Mouse (Mus musculus) lung, adult 2 months (tissue): ENCODE data around the gene Nubp1.

Source experiments
- CTCF ChIP-seq: fragments of 200-500 bp; IDR thresholded peaks from 2 replicates; pipeline ENCODE4 v1.5.1; 2011; ENCODE audit warnings: mild to moderate bottlenecking, low read length, control low read depth; ENCODE audit not compliant: insufficient read depth
- POLR2A ChIP-seq: fragments of 200-500 bp; IDR thresholded peaks from 2 replicates; pipeline ENCODE4 v1.6.1; 2011; ENCODE audit warnings: low read depth, mild to moderate bottlenecking, control low read depth, low read length, borderline replicate concordance; ENCODE audit errors: extremely low read depth

DNA sequence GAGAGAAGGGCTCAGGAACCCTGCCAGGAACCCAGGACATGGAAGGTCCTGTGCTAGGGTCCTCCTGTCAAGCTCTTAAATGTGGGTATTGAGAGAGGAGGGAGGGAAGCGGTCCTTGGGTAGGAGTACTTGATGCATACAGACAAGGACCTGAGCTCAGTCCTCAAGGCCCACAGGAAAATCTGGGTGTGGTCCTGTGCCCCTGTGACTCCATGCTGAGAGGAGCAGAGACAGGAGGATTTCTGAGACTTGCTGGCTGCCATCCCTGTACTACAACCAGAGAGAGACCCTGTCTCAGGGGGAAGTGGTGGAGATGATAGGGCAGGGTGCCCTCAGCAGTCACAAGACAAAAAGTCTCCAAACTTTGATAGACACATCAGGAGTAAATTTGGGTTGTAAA lies 41.8 kb upstream of the Nubp1 start:
- TF ChIP-seq CTCF (no peak), POLR2A (no peak)
